Mouse (Mus musculus) regulatory T cell (primary cell): ENCODE data around the gene Hist1h2ac.
"Not testable (repeated sequence)": the region's sequence is repeated elsewhere in the genome, so short reads cannot be mapped to it uniquely, and the experiment has no call there.

Experiments
- in situ Hi-C: fragments of 300-600 bp; cut with MboI, MseI; formaldehyde crosslinking; loops from one replicate; pipeline ENCODE4 v1.15.1; 2025; ENCODE audit warnings: high pct_unique_total_duplicates

The Hist1h2ac gene

GRCm38 (mm10) chr13:23683755-23684281 lies at the start of gene Hist1h2ac, which contains the start of gene Hist1h2bc:
Gene Hist1h2ac (minus strand): TSS chr13:23683948.
Gene Hist1h2bc (plus strand): TSS chr13:23684199.
- in situ Hi-C loops: loop anchor here (5.0 kb wide), 2 partner anchors 112 to 1967 kb away; partner anchors contain the start of genes Hist1h2ad, Hist1h2ae, Hist1h2ai and Hist1h2bf

GRCm38 (mm10) chr13:23732156-23732804 lies 48.5 kb upstream of the Hist1h2ac start:
- in situ Hi-C loops: loop anchor here (5.0 to 25.0 kb wide), 2 partner anchors 40 to 1945 kb away; partner anchors contain the start of genes Hist1h1b, Hist1h2an, Hist1h2bp and Hist1h3i

GRCm38 (mm10) chr13:23730479-23730878 lies 46.7 kb upstream of the Hist1h2ac start:
- in situ Hi-C loops: loop anchor here (5.0 to 25.0 kb wide), 2 partner anchors 38 to 1943 kb away; partner anchors contain the start of genes Hist1h1b, Hist1h2an, Hist1h2bp and Hist1h3i

- in situ Hi-C loops: loop anchor here (5.0 to 25.0 kb wide), 3 partner anchors 37 to 1942 kb away; partner anchors contain the start of genes Hist1h1b, Hist1h2an, Hist1h2bp and Hist1h3i
Measured at GRCm38 (mm10) chr13:23729706-23730105, 46.0 kb upstream of the Hist1h2ac start.

GRCm38 (mm10) chr13:23729192-23729525 lies 45.4 kb upstream of the Hist1h2ac start:
- in situ Hi-C loops: loop anchor here (5.0 to 25.0 kb wide), 2 partner anchors 97 to 1942 kb away; partner anchors contain the start of genes Hist1h1b, Hist1h2an, Hist1h2bp and Hist1h3i

- in situ Hi-C loops: loop anchor here (5.0 to 25.0 kb wide), 2 partner anchors 96 to 1941 kb away; partner anchors contain the start of genes Hist1h1b, Hist1h2an, Hist1h2bp and Hist1h3i
Measured at GRCm38 (mm10) chr13:23728472-23729191, 44.9 kb upstream of the Hist1h2ac start.

GRCm38 (mm10) chr13:23725213-23725612 lies 41.5 kb upstream of the Hist1h2ac start:
- in situ Hi-C loops: loop anchor here (5.0 to 25.0 kb wide), 2 partner anchors 93 to 1938 kb away; partner anchors contain the start of genes Hist1h1b, Hist1h2an, Hist1h2bp and Hist1h3i

GRCm38 (mm10) chr13:23724239-23724638 lies 40.5 kb upstream of the Hist1h2ac start:
- in situ Hi-C loops: no loop called here

GRCm38 (mm10) chr13:23717593-23718245 lies 34.0 kb upstream of the Hist1h2ac start:
- in situ Hi-C loops: not testable (repeated sequence)

- in situ Hi-C loops: no loop called here
Measured at GRCm38 (mm10) chr13:23717176-23717575, 33.4 kb upstream of the Hist1h2ac start.

- in situ Hi-C loops: no loop called here
Measured at GRCm38 (mm10) chr13:23716261-23717042, 32.7 kb upstream of the Hist1h2ac start.

- in situ Hi-C loops: no loop called here
Measured at GRCm38 (mm10) chr13:23710374-23711089, 26.8 kb upstream of the Hist1h2ac start, which contains the start of gene Hfe. Gene Hfe (minus strand): TSS chr13:23710854.

GRCm38 (mm10) chr13:23709714-23710373 lies 26.1 kb upstream of the Hist1h2ac start:
- in situ Hi-C loops: no loop called here

- in situ Hi-C loops: no loop called here
Measured at GRCm38 (mm10) chr13:23708654-23709053, 24.9 kb upstream of the Hist1h2ac start.

GRCm38 (mm10) chr13:23708041-23708440 lies 24.3 kb upstream of the Hist1h2ac start:
- in situ Hi-C loops: no loop called here

GRCm38 (mm10) chr13:23706771-23707170 lies 23.0 kb upstream of the Hist1h2ac start:
- in situ Hi-C loops: no loop called here

- in situ Hi-C loops: no loop called here
Measured at GRCm38 (mm10) chr13:23705751-23706356, 22.1 kb upstream of the Hist1h2ac start.

- in situ Hi-C loops: not testable (repeated sequence)
Measured at GRCm38 (mm10) chr13:23702801-23703200, 19.1 kb upstream of the Hist1h2ac start.

- in situ Hi-C loops: no loop called here
Measured at GRCm38 (mm10) chr13:23702220-23702619, 18.5 kb upstream of the Hist1h2ac start.
